ENCODE assay signal across 14 mouse cellular contexts in the genomic region with DNA sequence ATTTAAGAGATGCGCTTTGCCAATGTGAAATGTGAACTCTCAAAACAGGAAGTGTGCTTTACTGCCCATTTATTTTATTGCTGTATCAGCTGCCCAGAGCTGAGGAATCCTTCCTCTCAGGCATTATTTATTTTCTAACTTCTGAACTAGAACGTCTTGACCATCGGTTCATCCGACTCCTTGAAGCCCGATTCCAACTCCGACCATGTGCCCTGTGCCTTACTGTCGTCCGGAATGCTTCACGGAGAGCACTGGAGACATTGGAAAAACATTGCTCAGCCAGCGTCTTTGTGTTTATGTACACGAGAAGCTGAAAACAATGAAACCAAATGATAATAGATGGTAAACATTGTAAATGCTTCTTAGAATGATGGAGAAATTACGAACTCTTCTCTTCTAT.
"Had no signal": no experiment of that assay in that cellular context is flagged by ENCODE, and none has a peak within 500 bp of the region (broad histone marks: within the 10 kb centered on the region; RNA-seq: fewer than 3 reads in every experiment).

No protein-coding gene starts in this region.

- H3K9me3 ChIP-seq: midbrain, embryonic 10.5 days; midbrain, embryonic 13.5 days; midbrain, embryonic 15.5 days; neural tube, embryonic 12.5 days; stomach, embryonic 15.5 days had no signal

- H3K4me3 ChIP-seq: midbrain, embryonic 10.5 days; midbrain, embryonic 13.5 days; midbrain, embryonic 15.5 days; neural tube, embryonic 12.5 days; stomach, embryonic 15.5 days had no signal

- H3K4me1 ChIP-seq: midbrain, embryonic 10.5 days; midbrain, embryonic 13.5 days; midbrain, embryonic 15.5 days; neural tube, embryonic 12.5 days; stomach, embryonic 15.5 days had no signal

- H3K36me3 ChIP-seq: midbrain, embryonic 10.5 days; midbrain, embryonic 13.5 days; midbrain, embryonic 15.5 days; neural tube, embryonic 12.5 days; stomach, embryonic 15.5 days had no signal

- H3K27me3 ChIP-seq: midbrain, embryonic 13.5 days; midbrain, embryonic 15.5 days; neural tube, embryonic 12.5 days; stomach, embryonic 15.5 days had no signal

- DNase-seq: lung, adult 18-20 months; lung, embryonic 14.5 days; lung, postnatal 10 days; lung, postnatal 4 days; right cerebral cortex, postnatal 14 days; thymus, adult 2 months; thymus, postnatal 25 days; thymus, postnatal 4 days had no signal

- H3K9ac ChIP-seq: lung, embryonic 14.5 days; midbrain, embryonic 13.5 days; midbrain, embryonic 15.5 days; neural tube, embryonic 12.5 days; stomach, embryonic 15.5 days had no signal

- H3K27ac ChIP-seq: midbrain, embryonic 10.5 days; midbrain, embryonic 13.5 days; midbrain, embryonic 15.5 days; neural tube, embryonic 12.5 days; stomach, embryonic 15.5 days; stomach, postnatal 0 days had no signal

- H3K4me2 ChIP-seq: lung, embryonic 14.5 days; midbrain, embryonic 13.5 days; midbrain, embryonic 15.5 days; neural tube, embryonic 12.5 days; stomach, embryonic 15.5 days had no signal
